Mouse (Mus musculus): Measurements from ENCODE around the gene Smagp.

GRCm38 (mm10) chr15:100616221-100616620 is 20.5 kb downstream of the Smagp start:
- TF ChIP-seq CTCF (IDR thresholded peaks at IDR 0.05; ENCODE audit: extremely low read depth, insufficient read length, insufficient replicate concordance, low read depth, low read length) = no peak
- TF ChIP-seq POLR2A (IDR thresholded peaks at IDR 0.05; ENCODE audit: low read depth, low read length) = no peak

Data from small intestine, adult 2 months (tissue).